Mouse (Mus musculus) liver, adult 2 months (tissue): ENCODE measurements around the gene Mamstr.

ENCODE experiments used
- CTCF ChIP-seq: fragments of 200-500 bp; IDR thresholded peaks from 2 replicates; pipeline ENCODE4 v1.5.1; 2011; ENCODE audit warnings: low read depth, low read length, control low read depth
- POLR2A ChIP-seq: fragments of 200-500 bp; IDR thresholded peaks from 2 replicates; pipeline ENCODE4 v1.6.1; 2011; ENCODE audit warnings: low read length, control low read depth; ENCODE audit not compliant: insufficient read depth; ENCODE audit errors: extremely low read depth

DNA sequence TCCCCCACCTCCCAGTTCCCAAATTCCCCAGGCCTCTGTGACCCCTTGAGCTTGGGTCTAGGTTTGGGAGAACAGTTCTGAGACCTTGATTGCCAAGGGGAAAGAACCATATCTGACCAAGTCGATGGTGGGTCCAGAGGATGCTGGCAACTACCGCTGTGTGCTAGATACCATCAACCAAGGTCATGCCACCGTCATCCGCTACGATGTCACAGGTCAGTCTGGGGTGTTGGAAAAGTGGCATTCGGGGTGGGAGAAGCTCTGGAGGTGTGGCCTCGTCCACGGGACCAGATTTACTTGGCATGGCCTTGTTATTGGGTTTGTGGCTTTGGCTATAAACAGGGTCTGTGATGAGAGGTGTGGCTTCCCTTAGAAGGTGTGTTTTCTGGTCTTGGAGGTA is 14.3 kb upstream of the Mamstr start:
- no peak for TF ChIP-seq CTCF
- TF ChIP-seq POLR2A, result no peak
